12 mouse cellular contexts compared by ENCODE assay signal in genomic region chr9:113629191-113629590, GRCm38 (mm10).
DNase-seq lines count a peak whose midpoint lies in the region; ATAC-seq and TF ChIP-seq lines count a peak whose summit lies in the region.
"Had no signal": no experiment of that assay in that cellular context is flagged by ENCODE, and none has a peak within 500 bp of the region (broad histone marks: within the 10 kb centered on the region; RNA-seq: fewer than 3 reads in every experiment).

No protein-coding gene starts in this region.

- DNase-seq in midbrain, embryonic 10.5 days (ENCODE audit: low spot score) = no peak
- DNase-seq in forebrain, postnatal 0 days = no peak
- no peak for DNase-seq in right cerebral cortex, postnatal 25 days
- DNase-seq in cerebellum, adult 11-12 months = no peak
- DNase-seq: lung, adult 2 months; lung, postnatal 36 days had no signal

- no peak overlapping the region for H3K27ac ChIP-seq in midbrain, embryonic 12.5 days (replicated peaks)
- no peak overlapping the region for H3K27ac ChIP-seq in midbrain, embryonic 10.5 days (replicated peaks)
- H3K27ac ChIP-seq in forebrain, embryonic 12.5 days = no peak overlapping the region
- peak overlapping the region; percentile 47; the same call in 1 of the 2 replicates for H3K27ac ChIP-seq in forebrain, postnatal 0 days (ENCODE audit: low read depth, low read length)
- H3K27ac ChIP-seq in olfactory bulb, adult 2 months (ENCODE audit: insufficient read depth, low read depth, low read length) = 0 out of 2 replicates have a peak overlapping the region, but pooled peaks have one; percentile 25
- H3K27ac ChIP-seq: embryonic facial prominence, embryonic 15.5 days; heart, adult 2 months; heart, embryonic 15.5 days had no signal

- H3K4me2 ChIP-seq in midbrain, embryonic 12.5 days (replicated peaks) = no peak overlapping the region
- no peak overlapping the region for H3K4me2 ChIP-seq in forebrain, embryonic 12.5 days
- no peak overlapping the region for H3K4me2 ChIP-seq in forebrain, postnatal 0 days (ENCODE audit: low read depth)
- H3K4me2 ChIP-seq: embryonic facial prominence, embryonic 15.5 days; heart, embryonic 15.5 days had no signal

- H3K9me3 ChIP-seq in midbrain, embryonic 12.5 days = no peaks in the 10 kb centered on the region
- no peaks in the 10 kb centered on the region for H3K9me3 ChIP-seq in midbrain, embryonic 10.5 days (replicated peaks)
- H3K9me3 ChIP-seq in forebrain, embryonic 12.5 days = no peaks in the 10 kb centered on the region
- H3K9me3 ChIP-seq in forebrain, postnatal 0 days (ENCODE audit: low read length) = no peaks in the 10 kb centered on the region
- H3K9me3 ChIP-seq: embryonic facial prominence, embryonic 15.5 days; heart, embryonic 15.5 days had no signal

- no peak for TF ChIP-seq POLR2A in olfactory bulb, adult 2 months (IDR thresholded peaks at IDR 0.05; ENCODE audit: insufficient read depth, low read depth, low read length)

- no peak overlapping the region for H3K4me3 ChIP-seq in midbrain, embryonic 12.5 days
- H3K4me3 ChIP-seq in midbrain, embryonic 10.5 days = no peak overlapping the region
- no peak overlapping the region for H3K4me3 ChIP-seq in forebrain, embryonic 12.5 days (replicated peaks)
- no peak overlapping the region for H3K4me3 ChIP-seq in forebrain, postnatal 0 days (ENCODE audit: low read depth, low read length)
- H3K4me3 ChIP-seq in olfactory bulb, adult 2 months (ENCODE audit: insufficient read depth, low read depth, low read length) = no peak overlapping the region
- H3K4me3 ChIP-seq: embryonic facial prominence, embryonic 15.5 days; heart, adult 2 months; heart, embryonic 15.5 days had no signal

- no peak overlapping the region for H3K9ac ChIP-seq in midbrain, embryonic 12.5 days (replicated peaks)
- H3K9ac ChIP-seq in forebrain, embryonic 12.5 days = no peak overlapping the region
- H3K9ac ChIP-seq in forebrain, postnatal 0 days = no peak overlapping the region
- H3K9ac ChIP-seq: embryonic facial prominence, embryonic 15.5 days; heart, embryonic 15.5 days had no signal

- 85% methylated on average over 11 of the region's 11 CpGs for WGBS in midbrain, embryonic 12.5 days
- WGBS in midbrain, embryonic 10.5 days = 85% methylated on average over 11 of the region's 11 CpGs
- WGBS in forebrain, embryonic 12.5 days = 80% methylated on average over 11 of the region's 11 CpGs
- 86% methylated on average over 11 of the region's 11 CpGs for WGBS in forebrain, postnatal 0 days
- WGBS in olfactory bulb, adult 2 months = 68% methylated on average over 11 of the region's 11 CpGs

- no peak for TF ChIP-seq CTCF in forebrain, postnatal 0 days (IDR thresholded peaks at IDR 0.05; ENCODE audit: low read depth)
- TF ChIP-seq CTCF in olfactory bulb, adult 2 months (IDR thresholded peaks at IDR 0.05; ENCODE audit: insufficient read depth, low read depth, low read length) = no peak

- H3K4me1 ChIP-seq in midbrain, embryonic 12.5 days = no peaks in the 10 kb centered on the region
- peaks cover 5% of the 10 kb centered on the region; the same call in 1 of the 2 replicates for H3K4me1 ChIP-seq in midbrain, embryonic 10.5 days
- peaks cover 6% of the 10 kb centered on the region; the same call in 1 of the 2 replicates for H3K4me1 ChIP-seq in forebrain, embryonic 12.5 days
- H3K4me1 ChIP-seq in forebrain, postnatal 0 days (ENCODE audit: insufficient read depth) = 0 out of 2 replicates have a peak, but pooled peaks cover 1% of the 10 kb centered on the region
- H3K4me1 ChIP-seq in olfactory bulb, adult 2 months (ENCODE audit: control insufficient read depth, insufficient read depth, low read length) = peaks cover 33% of the 10 kb centered on the region

- ATAC-seq in midbrain, embryonic 12.5 days (ENCODE audit: low FRiP score, low read depth) = peak; percentile 65
- peak; percentile 5; the same call in 1 of the 2 replicates for ATAC-seq in forebrain, embryonic 12.5 days (ENCODE audit: low FRiP score)
- 0 out of 2 replicates have a peak, but pooled peaks have one; percentile 2 for ATAC-seq in forebrain, postnatal 0 days

- no peaks in the 10 kb centered on the region for H3K27me3 ChIP-seq in midbrain, embryonic 12.5 days
- H3K27me3 ChIP-seq in midbrain, embryonic 10.5 days (ENCODE audit: low read depth, poor library complexity, severe bottlenecking) = no peaks in the 10 kb centered on the region
- no peaks in the 10 kb centered on the region for H3K27me3 ChIP-seq in forebrain, embryonic 12.5 days
- no peaks in the 10 kb centered on the region for H3K27me3 ChIP-seq in forebrain, postnatal 0 days (ENCODE audit: insufficient read depth, low read length)
- H3K27me3 ChIP-seq: embryonic facial prominence, embryonic 15.5 days; heart, embryonic 15.5 days had no signal

- no peaks in the 10 kb centered on the region for H3K36me3 ChIP-seq in midbrain, embryonic 12.5 days
- no peaks in the 10 kb centered on the region for H3K36me3 ChIP-seq in midbrain, embryonic 10.5 days
- no peaks in the 10 kb centered on the region for H3K36me3 ChIP-seq in forebrain, embryonic 12.5 days (replicated peaks)
- no peaks in the 10 kb centered on the region for H3K36me3 ChIP-seq in forebrain, postnatal 0 days (ENCODE audit: insufficient read depth)
- H3K36me3 ChIP-seq: embryonic facial prominence, embryonic 15.5 days; heart, embryonic 15.5 days had no signal

Comparison
In these comparisons a context has a peak if more than half of its experiments do, and no peak if none do; other contexts are left out.
1. H3K27ac ChIP-seq: peak in forebrain, postnatal 0 days (single experiment) and olfactory bulb, adult 2 months (single experiment); none in midbrain, embryonic 12.5 days (single experiment), midbrain, embryonic 10.5 days (single experiment) and forebrain, embryonic 12.5 days (single experiment).
2. ATAC-seq: peak in every context shown above with its lines; median percentile 65 in midbrain, embryonic 12.5 days; 5 in forebrain, embryonic 12.5 days; 2 in forebrain, postnatal 0 days.